ENCODE assay signal across 9 mouse cellular contexts in genomic region chr4:97776388-97777080, GRCm38 (mm10). TPM values are rescaled to one million over a fixed set of nuclear protein-coding genes. Genes with fewer than 3 reads are reported as not detected.
A peak's percentile ranks its signal among the peaks of the same experiment; 100 is the strongest.
DNase-seq lines count a peak whose midpoint lies in the region; ATAC-seq and TF ChIP-seq lines count a peak whose summit lies in the region.
"Had no signal": no experiment of that assay in that cellular context is flagged by ENCODE, and none has a peak within 500 bp of the region (broad histone marks: within the 10 kb centered on the region; RNA-seq: fewer than 3 reads in every experiment).

No protein-coding gene starts in this region.

- no peaks in the 10 kb centered on the region for H3K36me3 ChIP-seq in intestine, embryonic 14.5 days (ENCODE audit: control insufficient read depth, insufficient read depth, low read length)
- H3K36me3 ChIP-seq in midbrain, embryonic 12.5 days: no peaks in the 10 kb centered on the region

- WGBS in cerebellum, adult 2 months: 2% methylated on average over 10 of the region's 10 CpGs
- under 1% methylated on average over 10 of the region's 10 CpGs for WGBS in intestine, embryonic 14.5 days
- WGBS in midbrain, embryonic 12.5 days: under 1% methylated on average over 10 of the region's 10 CpGs

- H3K9ac ChIP-seq in intestine, embryonic 14.5 days (ENCODE audit: low read length): peak overlapping the region; percentile 99
- H3K9ac ChIP-seq in midbrain, embryonic 12.5 days (replicated peaks): peak overlapping the region; percentile 94

- H3K27me3 ChIP-seq in cerebellum, adult 2 months (ENCODE audit: control insufficient read depth, insufficient read depth, low read length): no peaks in the 10 kb centered on the region
- no peaks in the 10 kb centered on the region for H3K27me3 ChIP-seq in intestine, embryonic 14.5 days (replicated peaks; ENCODE audit: control insufficient read depth, insufficient read depth, low read length)
- H3K27me3 ChIP-seq in midbrain, embryonic 12.5 days: peaks cover 59% of the 10 kb centered on the region

- H3K4me2 ChIP-seq in intestine, embryonic 14.5 days (ENCODE audit: low read length): peak overlapping the region; percentile 79
- H3K4me2 ChIP-seq in midbrain, embryonic 12.5 days (replicated peaks): peak overlapping the region; percentile 87

- peak overlapping the region; percentile 46; the same call in 1 of the 2 replicates for H3K27ac ChIP-seq in cerebellum, adult 2 months (ENCODE audit: insufficient read depth, low read length)
- peak overlapping the region; percentile 92 for H3K27ac ChIP-seq in intestine, embryonic 14.5 days (ENCODE audit: low read depth)
- H3K27ac ChIP-seq in midbrain, embryonic 12.5 days (replicated peaks): peak overlapping the region; percentile 87

- H3K4me3 ChIP-seq in cerebellum, adult 2 months (replicated peaks; ENCODE audit: insufficient read depth, low read depth, low read length): peak overlapping the region; percentile 96
- peak overlapping the region; percentile 82 for H3K4me3 ChIP-seq in intestine, embryonic 14.5 days (ENCODE audit: low read depth, low read length)
- peak overlapping the region; percentile 91 for H3K4me3 ChIP-seq in midbrain, embryonic 12.5 days

- H3K9me3 ChIP-seq in intestine, embryonic 14.5 days (ENCODE audit: control insufficient read depth, low read length): no peaks in the 10 kb centered on the region
- H3K9me3 ChIP-seq in midbrain, embryonic 12.5 days: no peaks in the 10 kb centered on the region

- intact Hi-C loops in left cerebral cortex, postnatal 14 days (cut with DNase I): loop anchor here (5.0 kb wide), 1 partner anchor 331 kb away; no protein-coding TSS in a partner anchor

- peak in 1 of 2 experiments; percentile 41 for DNase-seq in cerebellum, adult 2 months
- DNase-seq in cerebellum, adult 11 months: no peak
- DNase-seq in thymus, postnatal 14 days: peak; percentile 5
- DNase-seq in thymus, postnatal 36 days: no peak
- peak; percentile 84 for DNase-seq in intestine, embryonic 14.5 days (ENCODE audit: low spot score)
- no peak for DNase-seq in left cerebral cortex, postnatal 14 days (ENCODE audit: low spot score in 2 of 2)
- DNase-seq in urinary bladder, postnatal 10 days (ENCODE audit: low spot score): no peak

- no peak for ATAC-seq in intestine, embryonic 14.5 days (replicated peaks; ENCODE audit: low FRiP score, low TSS enrichment, low read depth)
- ATAC-seq in midbrain, embryonic 12.5 days (ENCODE audit: low FRiP score, low read depth): no peak

- TF ChIP-seq POLR2A in cerebellum, adult 2 months (IDR thresholded peaks at IDR 0.05; ENCODE audit: borderline replicate concordance, insufficient read depth, low read length): no peak

- TF ChIP-seq CTCF in cerebellum, adult 2 months (IDR thresholded peaks at IDR 0.05; ENCODE audit: borderline replicate concordance, insufficient read depth, low read depth, low read length): no peak

- H3K4me1 ChIP-seq in cerebellum, adult 2 months (ENCODE audit: control insufficient read depth, insufficient read depth, low read length): peaks cover 3% of the 10 kb centered on the region; the same call in 1 of the 2 replicates
- peaks cover 17% of the 10 kb centered on the region for H3K4me1 ChIP-seq in intestine, embryonic 14.5 days (replicated peaks; ENCODE audit: control insufficient read depth, insufficient read depth, low read length)
- H3K4me1 ChIP-seq in midbrain, embryonic 12.5 days: peaks cover 44% of the 10 kb centered on the region

RNA-seq across cellular contexts. Expression of gene E130114P18Rik, which starts 1.3 kb away (rescaled TPM):
- polyA plus RNA-seq in cerebellum, adult 2 months (2012; rRNA removed): 14.9 and 17.1 TPM in 2 replicates
- polyA plus RNA-seq in intestine, embryonic 14.5 days (2014; fragmentation: Nextera tagmentation; extraction: Ambion mirVana): 5.2 and 8.0 TPM in 2 replicates
- polyA plus RNA-seq in midbrain, embryonic 12.5 days (2016; fragmentation: Nextera tagmentation; extraction: Ambion mirVana): 11.5 and 16.5 TPM in 2 replicates
- 1 to 10 TPM; 6.6 to 6.9 TPM for total RNA-seq in left cerebral cortex, postnatal 14 days (2021)
- polyA plus RNA-seq: C2C12 had no signal

RNA-seq across cellular contexts. Expression of gene Nfia, which starts 4.0 kb away (rescaled TPM):
- 41.2 and 55.0 TPM in 2 replicates for polyA plus RNA-seq in cerebellum, adult 2 months (2012; rRNA removed)
- 42.1 and 43.8 TPM in 2 replicates for polyA plus RNA-seq in intestine, embryonic 14.5 days (2014; fragmentation: Nextera tagmentation; extraction: Ambion mirVana)
- 28.5 and 28.6 TPM in 2 replicates for polyA plus RNA-seq in midbrain, embryonic 12.5 days (2016; fragmentation: Nextera tagmentation; extraction: Ambion mirVana)
- 10 to 100 TPM; 67.1 to 75.4 TPM for total RNA-seq in left cerebral cortex, postnatal 14 days (2021)

Comparison
In these comparisons a context has a peak if more than half of its experiments do, and no peak if none do; other contexts are left out.
1. DNase-seq: peak in thymus, postnatal 14 days (single experiment) and intestine, embryonic 14.5 days (single experiment); none in cerebellum, adult 11 months (single experiment), thymus, postnatal 36 days (0 of 2), left cerebral cortex, postnatal 14 days (0 of 2) and urinary bladder, postnatal 10 days (single experiment).
2. Peak in every context shown above with its lines, with median percentiles within 50 percentile points of each other: H3K27ac ChIP-seq and H3K4me3 ChIP-seq.